Mouse (Mus musculus) frontal cortex, postnatal 36 days (tissue): ENCODE results near the gene Drc1.

ENCODE experiments used
- DNase-seq, 2 experiments: peaks; one replicate each; pipeline ENCODE4 v3.0.0; 2022; ENCODE audit warnings: low spot score in 2 of 2

Gene Drc1

DNA sequence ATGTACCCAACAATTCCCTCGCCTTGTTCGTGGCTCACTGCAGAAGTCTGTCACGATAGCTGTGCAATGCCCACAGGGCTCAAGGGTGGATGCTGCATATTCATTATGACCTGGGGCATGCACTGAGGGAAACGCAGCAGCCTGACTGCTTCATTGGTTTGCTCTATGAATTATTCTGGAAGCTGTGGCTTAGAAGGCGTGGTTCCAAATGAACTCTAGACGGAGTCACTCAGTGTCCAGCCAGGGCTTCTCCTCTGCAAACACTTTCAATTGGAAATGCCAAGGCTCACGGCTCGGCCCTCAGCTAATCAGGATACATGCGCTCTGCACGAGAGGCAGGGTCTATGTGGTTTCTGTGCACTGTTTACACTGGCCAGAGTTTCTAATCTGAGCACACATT lies 130.3 kb downstream of the Drc1 start:
- no peak for DNase-seq

DNA sequence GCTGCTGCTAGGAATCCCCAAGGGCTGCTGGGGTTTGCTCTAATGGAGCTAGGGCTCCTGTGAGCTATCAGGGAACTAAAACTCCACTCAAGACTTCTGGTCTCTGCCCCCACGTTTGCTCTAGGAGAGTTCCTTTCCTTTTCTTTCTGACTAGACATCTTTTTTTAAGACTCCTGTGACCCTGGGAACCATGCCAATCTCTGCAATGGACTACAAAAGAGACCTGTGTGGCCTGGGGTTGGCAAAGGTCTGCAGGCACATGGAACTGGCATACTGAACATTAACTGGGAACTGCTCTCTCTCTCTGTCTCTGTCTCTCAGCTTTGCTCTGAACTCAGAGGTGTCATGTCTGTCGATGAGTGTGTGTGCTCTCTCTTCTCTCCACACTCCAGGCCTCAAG lies 134.2 kb downstream of the Drc1 start:
- DNase-seq, result no peak

DNA sequence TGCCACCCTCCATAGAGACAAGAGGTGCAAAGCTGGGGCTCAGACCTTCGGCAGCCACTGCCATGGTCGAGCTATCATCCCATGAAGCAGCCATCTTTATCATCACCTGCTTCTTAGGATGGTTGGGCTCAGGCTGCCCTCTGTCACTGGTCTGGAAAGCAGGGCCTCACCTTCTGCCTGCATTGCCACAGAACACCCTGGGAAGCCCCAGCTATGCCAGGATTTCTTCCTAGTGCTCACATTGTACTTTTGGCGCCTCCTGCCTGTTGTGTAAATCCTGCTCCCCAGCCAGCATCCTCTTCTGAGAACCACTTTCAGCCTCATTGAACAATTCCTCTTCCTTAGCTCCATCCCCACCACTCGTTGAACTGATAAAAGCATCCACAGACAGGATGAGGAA lies 134.7 kb downstream of the Drc1 start:
- DNase-seq, result no peak
